Mouse (Mus musculus): ENCODE data around the gene Rars. TPM values are rescaled to one million over a fixed set of nuclear protein-coding genes. Genes with fewer than 3 reads are reported as not detected.

The Rars gene
- total and polyA plus RNA-seq, 2 experiments from 2014 or later = 41.3 to 61.9 TPM

- DNase-seq (ENCODE audit: low spot score) (no peak), ATAC-seq (ENCODE audit: low FRiP score) (no peak)
- Histone ChIP-seq H3K27me3 (ENCODE audit: insufficient read depth, low read length) (no peaks in the 10 kb centered on the region), H3K9ac (replicated peaks; ENCODE audit: low read length, poor library complexity, severe bottlenecking) (no peak overlapping the region), H3K36me3 (ENCODE audit: insufficient read depth, low read length) (peaks cover 28% of the 10 kb centered on the region), H3K4me3 (ENCODE audit: low read depth, low read length) (no peak overlapping the region), H3K27ac (ENCODE audit: low read depth, low read length) (no peak overlapping the region), H3K9me3 (ENCODE audit: low read length) (no peaks in the 10 kb centered on the region), H3K4me2 (ENCODE audit: low read depth, low read length, poor library complexity, severe bottlenecking) (no peak overlapping the region), H3K4me1 (ENCODE audit: insufficient read depth, low read length) (no peaks in the 10 kb centered on the region)
- TF ChIP-seq CTCF (IDR thresholded peaks at IDR 0.05) = peak; percentile 36
- WGBS = 96% methylated on average over 4 of the region's 4 CpGs
Observed at GRCm38 (mm10) chr11:35784537-35784936, 49.8 kb downstream of the Rars start.

GRCm38 (mm10) chr11:35784002-35784401, 50.3 kb downstream of the Rars start:
- ATAC-seq (ENCODE audit: low FRiP score) (no peak), DNase-seq (ENCODE audit: low spot score) (no peak)
- no peak for TF ChIP-seq CTCF (IDR thresholded peaks at IDR 0.05)
- peaks cover 34% of the 10 kb centered on the region for H3K36me3 ChIP-seq (ENCODE audit: insufficient read depth, low read length)
- H3K4me1 ChIP-seq (ENCODE audit: insufficient read depth, low read length) = no peaks in the 10 kb centered on the region
- WGBS = 94% methylated on average over 3 of the region's 3 CpGs
- no peaks in the 10 kb centered on the region for H3K9me3 ChIP-seq (ENCODE audit: low read length)
- H3K9ac ChIP-seq (replicated peaks; ENCODE audit: low read length, poor library complexity, severe bottlenecking) = no peak overlapping the region
- no peak overlapping the region for H3K27ac ChIP-seq (ENCODE audit: low read depth, low read length)
- H3K27me3 ChIP-seq (ENCODE audit: insufficient read depth, low read length) = no peaks in the 10 kb centered on the region
- H3K4me3 ChIP-seq (ENCODE audit: low read depth, low read length) = no peak overlapping the region
- no peak overlapping the region for H3K4me2 ChIP-seq (ENCODE audit: low read depth, low read length, poor library complexity, severe bottlenecking)

GRCm38 (mm10) chr11:35783038-35783437, 51.3 kb downstream of the Rars start:
- Histone ChIP-seq H3K4me2 (ENCODE audit: low read depth, low read length, poor library complexity, severe bottlenecking) (no peak overlapping the region), H3K4me3 (ENCODE audit: low read depth, low read length) (no peak overlapping the region), H3K9me3 (ENCODE audit: low read length) (no peaks in the 10 kb centered on the region), H3K27me3 (ENCODE audit: insufficient read depth, low read length) (no peaks in the 10 kb centered on the region), H3K9ac (replicated peaks; ENCODE audit: low read length, poor library complexity, severe bottlenecking) (no peak overlapping the region), H3K4me1 (ENCODE audit: insufficient read depth, low read length) (no peaks in the 10 kb centered on the region), H3K27ac (ENCODE audit: low read depth, low read length) (no peak overlapping the region), H3K36me3 (ENCODE audit: insufficient read depth, low read length) (peaks cover 40% of the 10 kb centered on the region)
- no peak for DNase-seq (ENCODE audit: low spot score)
- ATAC-seq (ENCODE audit: low FRiP score) = no peak
- 0 out of 2 replicates have a peak, but pooled peaks have one; percentile 7 for TF ChIP-seq CTCF (IDR thresholded peaks at IDR 0.05)
- WGBS = 93% methylated on average over 5 of the region's 5 CpGs

- WGBS = 98% methylated on average over 3 of the region's 3 CpGs
- Histone ChIP-seq H3K9ac (replicated peaks; ENCODE audit: low read length, poor library complexity, severe bottlenecking) (no peak overlapping the region), H3K27ac (ENCODE audit: low read depth, low read length) (no peak overlapping the region), H3K9me3 (ENCODE audit: low read length) (no peaks in the 10 kb centered on the region), H3K4me1 (ENCODE audit: insufficient read depth, low read length) (no peaks in the 10 kb centered on the region), H3K4me3 (ENCODE audit: low read depth, low read length) (no peak overlapping the region), H3K4me2 (ENCODE audit: low read depth, low read length, poor library complexity, severe bottlenecking) (no peak overlapping the region), H3K36me3 (ENCODE audit: insufficient read depth, low read length) (peaks cover 40% of the 10 kb centered on the region), H3K27me3 (ENCODE audit: insufficient read depth, low read length) (no peaks in the 10 kb centered on the region)
- no peak for TF ChIP-seq CTCF (IDR thresholded peaks at IDR 0.05)
- DNase-seq (ENCODE audit: low spot score) (no peak), ATAC-seq (ENCODE audit: low FRiP score) (no peak)
Observed at GRCm38 (mm10) chr11:35782444-35782843, 51.9 kb downstream of the Rars start.

GRCm38 (mm10) chr11:35780336-35780735, 54.0 kb downstream of the Rars start:
- DNase-seq (ENCODE audit: low spot score) (no peak), ATAC-seq (ENCODE audit: low FRiP score) (no peak)
- H3K4me1 ChIP-seq (ENCODE audit: insufficient read depth, low read length) = no peaks in the 10 kb centered on the region
- TF ChIP-seq CTCF (IDR thresholded peaks at IDR 0.05) = no peak
- no peak overlapping the region for H3K9ac ChIP-seq (replicated peaks; ENCODE audit: low read length, poor library complexity, severe bottlenecking)
- 85% methylated on average over 3 of the region's 3 CpGs for WGBS
- H3K9me3 ChIP-seq (ENCODE audit: low read length) = no peaks in the 10 kb centered on the region
- no peak overlapping the region for H3K27ac ChIP-seq (ENCODE audit: low read depth, low read length)
- H3K4me3 ChIP-seq (ENCODE audit: low read depth, low read length) = no peak overlapping the region
- H3K27me3 ChIP-seq (ENCODE audit: insufficient read depth, low read length) = no peaks in the 10 kb centered on the region
- H3K36me3 ChIP-seq (ENCODE audit: insufficient read depth, low read length) = peaks cover 38% of the 10 kb centered on the region
- H3K4me2 ChIP-seq (ENCODE audit: low read depth, low read length, poor library complexity, severe bottlenecking) = no peak overlapping the region

GRCm38 (mm10) chr11:35776452-35776851, 57.9 kb downstream of the Rars start:
- H3K27ac ChIP-seq (ENCODE audit: low read depth, low read length) = no peak overlapping the region
- no peak overlapping the region for H3K4me2 ChIP-seq (ENCODE audit: low read depth, low read length, poor library complexity, severe bottlenecking)
- no peaks in the 10 kb centered on the region for H3K9me3 ChIP-seq (ENCODE audit: low read length)
- ATAC-seq (ENCODE audit: low FRiP score) (no peak), DNase-seq (ENCODE audit: low spot score) (no peak)
- H3K9ac ChIP-seq (replicated peaks; ENCODE audit: low read length, poor library complexity, severe bottlenecking) = no peak overlapping the region
- no peak overlapping the region for H3K4me3 ChIP-seq (ENCODE audit: low read depth, low read length)
- H3K27me3 ChIP-seq (ENCODE audit: insufficient read depth, low read length) = no peaks in the 10 kb centered on the region
- H3K36me3 ChIP-seq (ENCODE audit: insufficient read depth, low read length) = peaks cover 14% of the 10 kb centered on the region; the same call in 1 of the 2 replicates
- H3K4me1 ChIP-seq (ENCODE audit: insufficient read depth, low read length) = no peaks in the 10 kb centered on the region
- 92% methylated on average over 3 of the region's 3 CpGs for WGBS
- no peak for TF ChIP-seq CTCF (IDR thresholded peaks at IDR 0.05)
